31 mouse cellular contexts compared by ENCODE assay signal in genomic region chr2:167356885-167357284, GRCm38 (mm10). TPM values are rescaled to one million over a fixed set of nuclear protein-coding genes. Genes with fewer than 3 reads are reported as not detected.
DNase-seq lines count a peak whose midpoint lies in the region; ATAC-seq and TF ChIP-seq lines count a peak whose summit lies in the region.
"Had no signal": no experiment of that assay in that cellular context is flagged by ENCODE, and none has a peak within 500 bp of the region (broad histone marks: within the 10 kb centered on the region; RNA-seq: fewer than 3 reads in every experiment).

No protein-coding gene starts in this region.

- TF ChIP-seq POLR2A in CH12.LX (IDR thresholded peaks at IDR 0.05; ENCODE audit: low read depth, low read length) = no peak

- no peaks in the 10 kb centered on the region; the same call in 1 of the 2 replicates for H3K4me1 ChIP-seq in liver, embryonic 16.5 days (ENCODE audit: control insufficient read depth, low read depth, low read length)
- H3K4me1 ChIP-seq in liver, embryonic 11.5 days (replicated peaks; ENCODE audit: control insufficient read depth, insufficient read depth, low read length) = no peaks in the 10 kb centered on the region
- peaks cover 5 to 48% of the 10 kb centered on the region in 2 experiments for H3K4me1 ChIP-seq in CH12.LX (ENCODE audit: control insufficient read depth in 1 of 2, insufficient read depth in 2 of 2)
- no peaks in the 10 kb centered on the region for H3K4me1 ChIP-seq in midbrain, embryonic 15.5 days
- H3K4me1 ChIP-seq: embryonic facial prominence, embryonic 15.5 days; hindbrain, embryonic 15.5 days had no signal

- dilution Hi-C loops in CH12.LX (cut with MboI; ENCODE audit: extremely low pct_ligation_motif_present, extremely low pct_unique_long_range_greater_than_20kb, low sequenced_read_pairs) = no loop called here

- no peaks in the 10 kb centered on the region for H3K36me3 ChIP-seq in liver, embryonic 16.5 days (ENCODE audit: control insufficient read depth, insufficient read depth)
- no peaks in the 10 kb centered on the region for H3K36me3 ChIP-seq in liver, embryonic 11.5 days (ENCODE audit: control insufficient read depth, insufficient read depth, low read length)
- peaks cover 0 to 2% of the 10 kb centered on the region in 2 experiments for H3K36me3 ChIP-seq in CH12.LX (replicated peaks in 1 of 2; ENCODE audit: control insufficient read depth in 1 of 2, insufficient read depth in 1 of 2, low read length in 1 of 2)
- H3K36me3 ChIP-seq in midbrain, embryonic 15.5 days (replicated peaks) = no peaks in the 10 kb centered on the region
- H3K36me3 ChIP-seq: embryonic facial prominence, embryonic 15.5 days; G1E; hindbrain, embryonic 10.5 days; hindbrain, embryonic 15.5 days; midbrain, embryonic 10.5 days had no signal

- 0 out of 2 replicates have a peak, but pooled peaks have one; percentile 28 for ATAC-seq in liver, embryonic 16.5 days (ENCODE audit: low read depth)
- ATAC-seq in liver, embryonic 11.5 days (replicated peaks; ENCODE audit: low FRiP score) = no peak
- peak; percentile 17; the same call in 1 of the 2 replicates for ATAC-seq in granulocyte monocyte progenitor cell, adult 5-6 weeks (replicated peaks; ENCODE audit: poor library complexity, severe bottlenecking)
- peak; percentile 63 for ATAC-seq in neutrophil, adult 5-6 weeks (ENCODE audit: extremely low read depth, insufficient number of reproducible peaks, low FRiP score, poor library complexity, severe bottlenecking)
- ATAC-seq in midbrain, embryonic 15.5 days (replicated peaks) = no peak
- ATAC-seq: forebrain, embryonic 13.5 days; inflammation-experienced regulatory T-cells, adult 6 months; lung, postnatal 0 days; Patski had no signal

- in situ Hi-C loops in CH12.LX (cut with MboI; ENCODE audit: low pct_ligation_motif_present, low pct_unique_long_range_greater_than_20kb, low sequenced_read_pairs) = no loop called here

- TF ChIP-seq RAD21 in CH12.LX (IDR thresholded peaks at IDR 0.05; ENCODE audit: low read depth, low read length) = no peak

- no peak overlapping the region for H3K27ac ChIP-seq in liver, embryonic 16.5 days (ENCODE audit: low read length)
- H3K27ac ChIP-seq in liver, embryonic 11.5 days (ENCODE audit: low read depth, low read length) = no peak overlapping the region
- H3K27ac ChIP-seq in CH12.LX (ENCODE audit: insufficient read depth, low read depth) = no peak overlapping the region
- no peak overlapping the region for H3K27ac ChIP-seq in midbrain, embryonic 15.5 days
- H3K27ac ChIP-seq: embryonic facial prominence, embryonic 15.5 days; forebrain, embryonic 13.5 days; hindbrain, embryonic 10.5 days; hindbrain, embryonic 15.5 days; left cerebral cortex, adult 2 months; midbrain, embryonic 10.5 days had no signal

- TF ChIP-seq CTCF in CH12.LX (conservative IDR thresholded peaks at IDR 0.05 in 1 of 2, IDR thresholded peaks at IDR 0.05 in 1 of 2; ENCODE audit: low read depth in 2 of 2, low read length in 2 of 2) = no peak

- H3K9ac ChIP-seq in liver, embryonic 16.5 days (ENCODE audit: low read depth, low read length) = no peak overlapping the region
- H3K9ac ChIP-seq in liver, embryonic 11.5 days (ENCODE audit: low read depth, low read length) = no peak overlapping the region
- H3K9ac ChIP-seq in CH12.LX (ENCODE audit: insufficient read depth, low read depth) = no peak overlapping the region
- no peak overlapping the region for H3K9ac ChIP-seq in midbrain, embryonic 15.5 days
- H3K9ac ChIP-seq: embryonic facial prominence, embryonic 15.5 days; forebrain, embryonic 13.5 days; hindbrain, embryonic 15.5 days had no signal

- no peaks in the 10 kb centered on the region for H3K79me2 ChIP-seq in CH12.LX (replicated peaks; ENCODE audit: control insufficient read depth, extremely low read depth, insufficient read depth, poor library complexity, severe bottlenecking)

- H3K9me3 ChIP-seq in liver, embryonic 16.5 days (replicated peaks; ENCODE audit: control insufficient read depth, low read length) = no peaks in the 10 kb centered on the region
- H3K9me3 ChIP-seq in liver, embryonic 11.5 days (ENCODE audit: control insufficient read depth, low read length) = no peaks in the 10 kb centered on the region
- H3K9me3 ChIP-seq in CH12.LX (replicated peaks; ENCODE audit: low read length) = no peaks in the 10 kb centered on the region
- no peaks in the 10 kb centered on the region for H3K9me3 ChIP-seq in midbrain, embryonic 15.5 days
- H3K9me3 ChIP-seq: embryonic facial prominence, embryonic 15.5 days; forebrain, embryonic 13.5 days; G1E; hindbrain, embryonic 10.5 days; hindbrain, embryonic 15.5 days; midbrain, embryonic 10.5 days had no signal

- no peak for DNase-seq in liver, embryonic 11.5 days (ENCODE audit: low spot score)
- peak; percentile 78 for DNase-seq in CH12.LX (ENCODE audit: extremely low read depth)
- DNase-seq in right cerebral cortex, postnatal 4 days = no peak
- DNase-seq: adrenal gland, postnatal 10 days; cerebellum, adult 11-12 months; cerebellum, adult 9-11 months; gastrocnemius, postnatal 14 days; heart, adult 18-20 months; heart, postnatal 10 days; kidney, adult 11 months; kidney, postnatal 14 days; lung, adult 18-20 months; retina, postnatal 1 day; right cerebral cortex, postnatal 14 days; thymus, adult 2 months; thymus, postnatal 36 days had no signal

- no peaks in the 10 kb centered on the region for H3K27me3 ChIP-seq in liver, embryonic 16.5 days (ENCODE audit: control insufficient read depth, insufficient read depth, low read depth, low read length)
- no peaks in the 10 kb centered on the region for H3K27me3 ChIP-seq in liver, embryonic 11.5 days (replicated peaks; ENCODE audit: control insufficient read depth, insufficient read depth, low read length)
- H3K27me3 ChIP-seq in CH12.LX (replicated peaks) = no peaks in the 10 kb centered on the region
- H3K27me3 ChIP-seq in midbrain, embryonic 15.5 days (replicated peaks) = no peaks in the 10 kb centered on the region
- H3K27me3 ChIP-seq: embryonic facial prominence, embryonic 15.5 days; forebrain, embryonic 13.5 days; hindbrain, embryonic 15.5 days; Patski had no signal

- H3K4me2 ChIP-seq in liver, embryonic 16.5 days (ENCODE audit: low read depth, low read length) = no peak overlapping the region
- no peak overlapping the region for H3K4me2 ChIP-seq in liver, embryonic 11.5 days
- H3K4me2 ChIP-seq in CH12.LX (ENCODE audit: insufficient read depth, low read depth, poor library complexity, severe bottlenecking) = no peak overlapping the region
- no peak overlapping the region for H3K4me2 ChIP-seq in midbrain, embryonic 15.5 days
- H3K4me2 ChIP-seq: embryonic facial prominence, embryonic 15.5 days; forebrain, embryonic 13.5 days; heart, embryonic 11.5 days; hindbrain, embryonic 15.5 days had no signal

- no peak overlapping the region for H3K4me3 ChIP-seq in liver, embryonic 16.5 days (ENCODE audit: low read depth, low read length)
- no peak overlapping the region for H3K4me3 ChIP-seq in liver, embryonic 11.5 days (ENCODE audit: low read depth, low read length)
- H3K4me3 ChIP-seq in CH12.LX (replicated peaks in 1 of 3; ENCODE audit: low read depth in 2 of 3, low read length in 2 of 3, poor library complexity in 1 of 3) = no peak overlapping the region
- no peak overlapping the region for H3K4me3 ChIP-seq in midbrain, embryonic 15.5 days
- H3K4me3 ChIP-seq: embryonic facial prominence, embryonic 15.5 days; forebrain, embryonic 13.5 days; hindbrain, embryonic 10.5 days; hindbrain, embryonic 15.5 days; left cerebral cortex, adult 2 months; midbrain, embryonic 10.5 days had no signal

- TF ChIP-seq EP300 in CH12.LX (IDR thresholded peaks at IDR 0.05; ENCODE audit: low read length) = no peak; the same call in 1 of the 2 replicates

TF ChIP-seq in CH12.LX, 34 proteins besides CTCF, POLR2A, EP300 and RAD21:
- TF ChIP-seq IRF4 (IDR thresholded peaks at IDR 0.05; ENCODE audit: low read depth, low read length) (no peak), ETS1 (conservative IDR thresholded peaks at IDR 0.05; ENCODE audit: low read depth, low read length) (peak; percentile 57)

RNA-seq across cellular contexts. Expression of gene B4galt5, which starts 7.9 kb away (rescaled TPM):
- polyA plus RNA-seq in liver, embryonic 16.5 days (2015; fragmentation: Nextera tagmentation; extraction: Ambion mirVana) = 1.3 and 1.5 TPM in 2 replicates
- 8.0 and 11.8 TPM in 2 replicates for polyA plus RNA-seq in liver, embryonic 11.5 days (2014; fragmentation: Nextera tagmentation; extraction: Ambion mirVana)
- total RNA-seq in CH12.LX (2012; rRNA removed) = 12.5 and 14.4 TPM in 2 replicates
- total RNA-seq in CH12.LX (2014; rRNA removed) = 12.0 and 13.5 TPM in 2 replicates
- 17.6 and 22.4 TPM in 2 replicates for polyA plus RNA-seq in CH12.LX (2012; ENCODE audit: insufficient read length, low read depth)
- total RNA-seq in granulocyte monocyte progenitor cell, adult 5-6 weeks (2014; fragmentation: Nextera tagmentation) = 12.3 and 19.3 TPM in 2 replicates
- total RNA-seq in granulocyte monocyte progenitor cell, adult 5-6 weeks (2017) = 5.0 and 13.1 TPM in 2 replicates
- 42.5 and 50.4 TPM in 2 replicates for total RNA-seq in neutrophil, adult 5-6 weeks (2017)
- polyA plus RNA-seq in midbrain, embryonic 15.5 days (2015; fragmentation: Nextera tagmentation; extraction: Ambion mirVana) = 28.3 and 31.8 TPM in 2 replicates

Comparison
In these comparisons a context has a peak if more than half of its experiments do, and no peak if none do; other contexts are left out.
1. ATAC-seq: peak in liver, embryonic 16.5 days (single experiment), granulocyte monocyte progenitor cell, adult 5-6 weeks (single experiment) and neutrophil, adult 5-6 weeks (single experiment); none in liver, embryonic 11.5 days (single experiment) and midbrain, embryonic 15.5 days (single experiment).